Mouse (Mus musculus) heart, adult 2 months (tissue): ENCODE measurements at regions not wholly inside any gene's neighbourhood (a gene's known extent, or its start where the extent isn't known, plus 50 kb on each side); places are given as distances from the start of the nearest gene placed in this dataset.

ENCODE experiments used
- DNase-seq, 2 experiments: peaks; one replicate each; pipeline ENCODE4 v3.0.0; 2021
- H3K27ac ChIP-seq: fragments of 200-600 bp; 2 replicates; pipeline ENCODE4 v1.8.1; 2022
- H3K27me3 ChIP-seq: fragments of 200-500 bp; 2 replicates; pipeline ENCODE4 v1.6.1; 2012; ENCODE audit warnings: mild to moderate bottlenecking, low read length, inconsistent platforms, mixed read lengths; ENCODE audit not compliant: control insufficient read depth, insufficient read depth
- H3K36me3 ChIP-seq: fragments of 200-500 bp; 2 replicates; pipeline ENCODE4 v1.6.1; 2012; ENCODE audit warnings: low read length, inconsistent platforms; ENCODE audit not compliant: control insufficient read depth, insufficient read depth
- H3K4me1 ChIP-seq: fragments of 200-500 bp; 2 replicates; pipeline ENCODE4 v1.6.1; 2011; ENCODE audit warnings: low read length; ENCODE audit not compliant: control insufficient read depth, insufficient read depth
- H3K4me3 ChIP-seq: fragments of 200-600 bp; 2 replicates; pipeline ENCODE4 v1.8.1; 2022
- H3K79me2 ChIP-seq: fragments of 200-500 bp; replicated peaks from 2 replicates; pipeline ENCODE4 v1.6.1; 2012; ENCODE audit warnings: mild to moderate bottlenecking, inconsistent platforms, low read length, moderate library complexity, mixed read lengths; ENCODE audit not compliant: control insufficient read depth, insufficient read depth
- H3K9ac ChIP-seq: fragments of 200-500 bp; 2 replicates; pipeline ENCODE4 v1.6.1; 2012; ENCODE audit warnings: low read depth, mild to moderate bottlenecking, control low read depth, inconsistent platforms, low read length, mixed read lengths
- CTCF ChIP-seq: fragments of 200-600 bp; IDR thresholded peaks from 2 replicates; pipeline ENCODE4 v1.8.1; 2022; ENCODE audit warnings: antibody characterized with exemption, mild to moderate bottlenecking, moderate library complexity
- EP300 ChIP-seq: fragments of 200-500 bp; IDR thresholded peaks from 2 replicates; pipeline ENCODE4 v1.6.1; 2011; ENCODE audit warnings: low read depth, low read length, control low read depth; ENCODE audit not compliant: insufficient read depth
- POLR2A ChIP-seq: fragments of 200-500 bp; IDR thresholded peaks from 2 replicates; pipeline ENCODE4 v1.6.1; 2011; ENCODE audit warnings: mild to moderate bottlenecking, low read depth, low read length, control low read depth; ENCODE audit not compliant: insufficient read depth
- WGBS: fragments of 180-500 bp; shearing (Covaris S2); methylation state at CpG from one replicate; pipeline ENCODE4 v1.1.7; 2018; 5-methylcytosine and 5-hydroxymethylcytosine counted together
- intact Hi-C: fragments of 180-260 bp; cut with DNase I; formaldehyde crosslinking; loops from one replicate; pipeline ENCODE4 v1.15.1; 2025

DNA sequence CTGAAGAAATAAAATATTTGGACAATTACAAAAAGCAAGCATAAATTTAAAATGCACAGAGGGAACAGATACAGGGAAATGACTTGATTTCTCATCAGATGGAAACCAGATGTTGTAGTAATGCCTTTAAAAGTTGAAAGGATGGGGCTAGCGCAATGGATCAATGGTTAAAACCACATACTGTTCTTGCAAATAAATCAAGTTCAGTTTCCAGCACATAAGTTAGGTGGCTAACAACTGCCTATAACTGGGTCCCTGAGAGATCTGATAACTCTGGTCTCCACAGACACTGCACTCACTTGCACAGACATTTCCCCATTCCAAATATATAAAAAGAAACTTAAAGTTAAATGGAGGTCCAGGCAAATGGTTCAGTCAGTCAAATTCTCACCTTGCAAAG, 699.7 kb downstream of the Tmem114 start:
- Histone ChIP-seq H3K27ac (no peak overlapping the region), H3K4me1 (no peaks in the 10 kb centered on the region), H3K36me3 (no peaks in the 10 kb centered on the region), H3K4me3 (no peak overlapping the region), H3K9ac (no peak overlapping the region), H3K79me2 (no peaks in the 10 kb centered on the region), H3K27me3 (no peaks in the 10 kb centered on the region)
- WGBS = 95% methylated on average over 1 of the region's 1 CpGs
- DNase-seq = no peak
- intact Hi-C loops = no loop called here
- TF ChIP-seq POLR2A (no peak), CTCF (no peak), EP300 (no peak)

DNA sequence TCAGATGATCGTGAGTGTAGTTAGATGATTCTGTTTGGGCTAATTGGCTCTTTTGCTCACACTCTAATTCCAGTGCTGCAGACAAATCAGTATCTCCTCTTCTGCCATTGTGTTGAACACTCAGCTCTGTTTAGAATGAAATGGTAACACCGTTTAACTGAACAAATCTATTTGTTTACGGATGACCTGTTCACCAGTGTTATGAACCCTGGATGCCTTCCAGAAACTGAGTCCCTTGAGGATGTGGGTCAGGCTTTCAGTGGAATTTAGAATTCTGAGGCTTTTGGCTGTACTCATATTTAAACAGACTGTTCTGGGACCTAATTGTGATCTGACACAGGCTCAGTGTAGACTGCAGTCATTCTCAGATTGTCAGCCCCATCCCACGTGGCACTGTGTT, 723.5 kb downstream of the Tmem114 start:
- Histone ChIP-seq H3K4me3 (no peak overlapping the region), H3K79me2 (no peaks in the 10 kb centered on the region), H3K9ac (no peak overlapping the region), H3K36me3 (no peaks in the 10 kb centered on the region), H3K27ac (no peak overlapping the region), H3K4me1 (peaks cover 1% of the 10 kb centered on the region; the same call in 1 of the 2 replicates), H3K27me3 (no peaks in the 10 kb centered on the region)
- DNase-seq = no peak
- WGBS = 31% methylated on average over 4 of the region's 4 CpGs
- intact Hi-C loops = no loop called here
- TF ChIP-seq EP300 = no peak
- TF ChIP-seq CTCF = no peak
- no peak for TF ChIP-seq POLR2A

DNA sequence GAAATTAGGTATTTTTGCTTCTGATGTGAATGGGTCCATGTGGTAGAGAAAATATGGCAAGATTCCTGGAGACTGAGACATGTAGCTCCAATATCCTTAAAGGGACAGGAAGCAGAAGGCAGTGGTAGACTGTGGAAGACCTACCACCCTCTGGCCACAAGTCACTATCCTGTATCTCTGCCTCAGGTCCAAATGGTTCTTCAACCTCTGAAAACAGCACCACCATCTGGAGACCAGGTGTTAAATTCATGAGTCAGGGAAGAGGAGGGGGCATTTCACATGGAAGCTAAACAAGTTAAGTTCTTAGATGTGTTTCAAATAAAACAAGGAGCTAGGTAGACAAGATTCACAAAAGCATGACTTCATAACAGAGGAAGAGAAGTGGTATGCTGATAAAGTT, 739.5 kb downstream of the Tmem114 start:
- no peak overlapping the region for H3K4me3 ChIP-seq
- H3K9ac ChIP-seq = no peak overlapping the region
- H3K27ac ChIP-seq = no peak overlapping the region
- no peaks in the 10 kb centered on the region for H3K36me3 ChIP-seq
- H3K4me1 ChIP-seq = no peaks in the 10 kb centered on the region
- no peak for DNase-seq
- H3K79me2 ChIP-seq = no peaks in the 10 kb centered on the region
- intact Hi-C loops = no loop called here
- H3K27me3 ChIP-seq = no peaks in the 10 kb centered on the region
- TF ChIP-seq CTCF (peak; percentile 18; the same call in 1 of the 2 replicates), POLR2A (no peak), EP300 (no peak)

DNA sequence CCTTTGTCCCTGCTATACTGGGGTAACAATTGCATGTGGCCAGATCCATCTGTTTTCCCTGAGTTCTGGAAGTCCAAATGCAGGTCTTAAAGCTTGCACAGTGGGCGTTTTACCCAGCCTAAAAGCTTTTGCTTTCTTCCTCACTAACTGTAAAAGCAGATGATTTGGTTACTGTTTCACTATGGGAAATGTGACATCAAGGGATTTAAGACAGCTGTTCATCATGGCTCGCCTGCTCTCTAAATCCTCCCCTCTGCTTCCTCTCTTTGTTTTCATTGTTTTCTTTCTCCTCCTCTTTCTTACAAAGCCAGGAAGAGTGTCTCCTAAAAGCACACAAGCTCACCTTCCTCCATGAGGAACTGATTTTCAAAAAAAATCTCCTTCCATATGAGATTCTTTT, 758.8 kb downstream of the Tmem114 start:
- no peak overlapping the region for H3K4me3 ChIP-seq
- WGBS = 19% methylated on average over 2 of the region's 2 CpGs
- H3K36me3 ChIP-seq = no peaks in the 10 kb centered on the region
- 0 out of 2 replicates have a peak, but pooled peaks cover 1% of the 10 kb centered on the region for H3K27me3 ChIP-seq
- no peak overlapping the region for H3K27ac ChIP-seq
- intact Hi-C loops = no loop called here
- H3K4me1 ChIP-seq = no peaks in the 10 kb centered on the region
- H3K9ac ChIP-seq = no peak overlapping the region
- no peak for DNase-seq
- no peaks in the 10 kb centered on the region for H3K79me2 ChIP-seq
- no peak for TF ChIP-seq POLR2A
- TF ChIP-seq EP300 = no peak
- no peak for TF ChIP-seq CTCF

DNA sequence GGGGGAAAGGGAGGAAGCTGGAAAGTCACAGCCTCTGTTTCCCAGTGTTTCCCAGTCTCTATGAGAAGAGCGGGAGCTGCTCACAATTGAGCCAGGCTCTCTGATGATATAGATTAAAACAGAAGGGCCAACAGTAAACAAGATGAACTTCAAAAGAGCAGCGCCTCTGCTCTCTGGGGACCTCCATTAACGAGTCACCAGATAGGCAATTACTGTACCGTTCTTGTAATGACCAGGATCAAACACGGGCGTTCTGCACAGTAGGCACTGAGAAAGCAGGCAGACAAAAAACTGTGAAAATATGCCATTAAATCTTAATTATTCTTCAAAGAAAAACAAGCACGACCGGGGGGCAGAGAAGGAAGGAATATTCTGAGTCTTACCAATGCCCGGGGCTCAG, 766.8 kb downstream of the Tmem114 start:
- WGBS = 74% methylated on average over 9 of the region's 9 CpGs
- Histone ChIP-seq H3K4me3 (no peak overlapping the region), H3K4me1 (no peaks in the 10 kb centered on the region), H3K27ac (no peak overlapping the region), H3K36me3 (no peaks in the 10 kb centered on the region), H3K9ac (no peak overlapping the region), H3K79me2 (no peaks in the 10 kb centered on the region), H3K27me3 (no peaks in the 10 kb centered on the region)
- TF ChIP-seq POLR2A (no peak), EP300 (no peak), CTCF (no peak)
- no peak for DNase-seq
- intact Hi-C loops = no loop called here

DNA sequence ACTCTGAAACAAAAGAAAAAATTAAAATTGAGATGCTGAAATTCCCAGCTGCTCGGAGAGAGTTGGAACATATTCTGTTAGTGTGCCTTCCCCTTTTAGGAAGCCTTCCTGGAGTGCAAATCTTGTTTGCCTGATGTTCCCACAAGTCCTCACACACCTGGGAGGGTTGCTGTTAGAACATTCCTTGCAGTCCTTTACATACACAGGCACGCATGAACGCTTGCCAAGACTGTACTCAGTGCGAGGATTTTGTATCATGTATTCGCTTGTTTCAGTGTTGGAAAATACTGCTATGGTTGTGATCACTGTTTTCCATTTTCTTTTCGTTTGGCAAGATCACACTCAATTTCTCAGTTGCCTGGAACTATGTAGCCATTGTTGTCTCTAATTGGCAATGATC, 770.5 kb downstream of the Tmem114 start:
- no peaks in the 10 kb centered on the region for H3K4me1 ChIP-seq
- no peaks in the 10 kb centered on the region for H3K79me2 ChIP-seq
- H3K27ac ChIP-seq = no peak overlapping the region
- no peak for DNase-seq
- no peak overlapping the region for H3K4me3 ChIP-seq
- no peak for TF ChIP-seq EP300
- no peak for TF ChIP-seq CTCF
- no peak for TF ChIP-seq POLR2A
- H3K36me3 ChIP-seq = no peaks in the 10 kb centered on the region
- no peak overlapping the region for H3K9ac ChIP-seq
- intact Hi-C loops = no loop called here
- no peaks in the 10 kb centered on the region for H3K27me3 ChIP-seq
- 76% methylated on average over 6 of the region's 6 CpGs for WGBS
